Mouse (Mus musculus): ENCODE measurements around the gene Cisd3. TPM values are rescaled to one million over a fixed set of nuclear protein-coding genes. Genes with fewer than 3 reads are reported as not detected.

Cisd3 gene
- polyA plus RNA-seq, 1 experiment from 2014 or later = 14.7 TPM

DNA sequence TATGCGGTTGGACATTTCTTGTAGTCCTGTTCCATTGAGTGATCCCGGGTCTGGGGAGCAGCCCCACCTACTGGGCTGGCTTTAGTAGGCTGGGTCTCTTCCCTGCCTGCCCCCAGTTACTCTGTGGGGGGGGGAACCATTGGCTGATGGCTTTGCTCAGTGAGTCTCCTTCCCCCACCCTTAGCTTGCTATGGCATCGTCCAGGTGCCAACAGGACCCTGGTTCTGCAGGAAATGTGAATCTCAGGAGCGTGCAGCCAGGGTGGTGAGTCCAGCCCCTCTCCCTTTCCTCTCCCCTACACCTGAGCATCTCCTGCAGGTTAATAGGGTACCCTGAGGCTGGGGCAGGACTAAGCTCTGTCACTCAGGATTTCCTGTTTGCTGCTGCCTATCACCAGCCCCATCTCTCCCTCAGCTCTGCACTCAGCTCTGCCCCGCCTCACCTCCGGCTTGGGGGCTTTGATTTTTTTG lies 20.8 kb upstream of the Cisd3 start:
- Histone ChIP-seq H3K4me3 (no peak overlapping the region), H3K4me1 (peaks cover 56% of the 10 kb centered on the region), H3K9me3 (replicated peaks) (no peaks in the 10 kb centered on the region), H3K4me2 (peak overlapping the region; percentile 77), H3K27ac (no peak overlapping the region), H3K36me3 (peaks cover 21% of the 10 kb centered on the region), H3K9ac (no peak overlapping the region), H3K27me3 (replicated peaks) (peaks cover 93% of the 10 kb centered on the region)
- no peak for ATAC-seq
- 18% methylated on average over 6 of the region's 6 CpGs for WGBS (ENCODE audit: insufficient replicate concordance)

DNA sequence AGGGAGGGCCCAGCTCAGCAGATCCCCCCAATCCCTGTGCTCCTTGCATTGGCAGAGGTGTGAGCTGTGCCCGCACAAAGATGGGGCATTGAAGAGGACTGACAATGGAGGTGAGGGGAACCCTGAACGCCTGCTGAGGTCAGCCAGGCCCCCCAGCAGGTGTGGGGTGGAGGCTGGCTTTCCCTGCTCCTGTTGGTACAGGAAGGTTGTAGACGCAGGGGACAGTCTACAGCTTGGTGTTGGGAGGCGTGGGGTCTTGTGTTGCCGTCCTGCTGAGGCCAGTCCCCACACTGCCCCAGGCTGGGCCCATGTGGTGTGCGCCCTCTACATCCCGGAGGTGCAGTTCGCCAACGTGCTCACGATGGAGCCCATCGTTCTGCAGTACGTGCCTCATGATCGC lies 20.2 kb upstream of the Cisd3 start:
- ATAC-seq = no peak
- no peak overlapping the region for H3K27ac ChIP-seq
- no peak overlapping the region for H3K4me2 ChIP-seq
- H3K4me1 ChIP-seq = peaks cover 58% of the 10 kb centered on the region
- no peak overlapping the region for H3K4me3 ChIP-seq
- peaks cover 22% of the 10 kb centered on the region for H3K36me3 ChIP-seq
- no peak overlapping the region for H3K9ac ChIP-seq
- no peaks in the 10 kb centered on the region for H3K9me3 ChIP-seq (replicated peaks)
- 85% methylated on average over 13 of the region's 13 CpGs for whole genome bisulfite sequencing (ENCODE audit: insufficient replicate concordance)
- H3K27me3 ChIP-seq (replicated peaks) = peaks cover 87% of the 10 kb centered on the region

DNA sequence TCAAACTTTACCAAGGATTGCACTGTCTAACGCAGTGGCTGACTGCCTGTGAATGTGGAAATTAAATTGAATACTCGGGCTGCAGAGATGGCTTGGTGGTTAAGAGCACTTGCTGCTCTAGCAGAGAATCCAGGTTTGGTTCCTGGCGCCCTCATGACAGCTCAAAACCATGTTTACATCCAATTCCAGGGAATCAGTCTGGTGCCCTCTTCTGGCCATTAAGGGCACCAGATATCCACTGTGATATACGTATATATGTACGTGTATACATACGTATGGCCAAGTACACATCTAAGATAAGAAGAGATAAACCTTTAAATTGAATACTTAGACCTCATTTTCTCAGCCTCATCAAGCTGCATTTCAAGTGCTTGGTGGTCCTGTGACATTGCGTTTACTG lies 19.4 kb upstream of the Cisd3 start:
- no peak overlapping the region for H3K4me2 ChIP-seq
- ATAC-seq = no peak
- no peak overlapping the region for H3K9ac ChIP-seq
- H3K36me3 ChIP-seq = peaks cover 30% of the 10 kb centered on the region
- H3K4me3 ChIP-seq = no peak overlapping the region
- peaks cover 85% of the 10 kb centered on the region for H3K27me3 ChIP-seq (replicated peaks)
- H3K4me1 ChIP-seq = peaks cover 56% of the 10 kb centered on the region
- H3K9me3 ChIP-seq (replicated peaks) = no peaks in the 10 kb centered on the region
- no peak overlapping the region for H3K27ac ChIP-seq
- 77% methylated on average over 7 of the region's 7 CpGs for WGBS (ENCODE audit: insufficient replicate concordance)

DNA sequence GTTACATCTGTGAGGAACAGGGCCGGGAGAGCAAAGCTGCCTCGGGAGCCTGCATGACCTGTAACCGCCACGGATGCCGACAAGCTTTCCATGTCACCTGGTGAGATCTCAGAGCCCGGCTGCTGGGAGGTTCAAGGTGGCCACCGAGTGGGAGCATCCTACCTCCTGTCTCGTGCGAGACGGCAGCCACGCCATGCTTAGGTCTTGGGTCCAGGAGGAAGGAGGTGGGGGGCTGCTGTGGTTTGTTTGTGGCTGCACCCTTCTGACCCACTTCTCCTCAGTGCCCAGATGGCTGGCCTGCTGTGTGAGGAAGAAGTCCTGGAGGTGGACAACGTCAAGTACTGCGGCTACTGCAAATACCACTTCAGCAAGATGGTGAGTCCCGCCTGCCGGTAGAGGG lies 18.8 kb upstream of the Cisd3 start:
- Histone ChIP-seq H3K9ac (no peak overlapping the region), H3K27ac (no peak overlapping the region), H3K36me3 (peaks cover 33% of the 10 kb centered on the region), H3K4me3 (no peak overlapping the region), H3K27me3 (replicated peaks) (peaks cover 84% of the 10 kb centered on the region), H3K4me2 (no peak overlapping the region), H3K9me3 (replicated peaks) (no peaks in the 10 kb centered on the region), H3K4me1 (peaks cover 51% of the 10 kb centered on the region)
- WGBS (ENCODE audit: insufficient replicate concordance) = 69% methylated on average over 15 of the region's 15 CpGs
- ATAC-seq = no peak

DNA sequence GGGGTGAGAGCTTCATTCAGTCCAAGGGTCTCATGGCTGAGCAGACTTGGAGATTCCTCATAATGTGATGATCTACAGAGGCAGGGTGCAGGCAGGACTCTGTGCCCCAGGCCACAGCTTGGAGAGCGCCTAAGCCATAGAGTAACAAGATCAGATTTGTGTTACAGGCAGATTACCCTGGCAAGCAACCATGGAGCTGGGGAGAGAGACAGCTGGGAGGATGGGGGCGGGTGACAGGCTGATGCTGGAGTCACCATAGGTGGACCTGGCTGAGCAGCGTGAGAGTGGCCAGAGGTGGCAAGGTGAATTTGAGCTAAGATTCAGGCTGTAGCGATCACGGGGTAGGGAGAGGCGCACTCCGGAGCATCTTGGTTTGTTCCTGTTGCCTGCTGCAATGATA lies 17.5 kb upstream of the Cisd3 start:
- ATAC-seq = no peak
- H3K36me3 ChIP-seq = peaks cover 40% of the 10 kb centered on the region
- H3K4me3 ChIP-seq = no peak overlapping the region
- 82% methylated on average over 7 of the region's 7 CpGs for WGBS (ENCODE audit: insufficient replicate concordance)
- peaks cover 75% of the 10 kb centered on the region for H3K27me3 ChIP-seq (replicated peaks)
- H3K9me3 ChIP-seq (replicated peaks) = no peaks in the 10 kb centered on the region
- H3K4me2 ChIP-seq = no peak overlapping the region
- H3K4me1 ChIP-seq = peaks cover 40% of the 10 kb centered on the region
- no peak overlapping the region for H3K9ac ChIP-seq
- no peak overlapping the region for H3K27ac ChIP-seq

DNA sequence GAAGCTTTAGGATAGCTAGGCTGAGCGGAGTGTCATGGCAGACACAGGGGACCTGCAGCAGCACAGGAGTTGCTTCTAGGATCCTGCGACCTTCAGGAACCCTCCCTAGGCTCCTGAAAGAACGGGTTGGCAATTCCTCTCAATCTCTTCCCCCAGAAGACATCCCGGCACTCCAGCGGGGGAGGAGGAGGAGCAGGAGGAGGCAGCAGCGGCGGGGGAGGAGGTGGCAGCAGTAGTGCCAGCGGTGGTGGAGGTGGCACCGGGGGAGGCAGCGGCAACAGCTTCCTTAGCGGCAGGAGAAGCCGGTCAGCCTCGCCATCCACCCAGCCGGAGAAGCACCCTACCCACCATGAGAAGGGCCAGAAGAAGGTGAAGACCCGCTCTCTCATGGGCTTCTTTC lies 16.4 kb upstream of the Cisd3 start:
- Histone ChIP-seq H3K9ac (no peak overlapping the region), H3K9me3 (replicated peaks) (no peaks in the 10 kb centered on the region), H3K27me3 (replicated peaks) (peaks cover 64% of the 10 kb centered on the region), H3K36me3 (peaks cover 50% of the 10 kb centered on the region), H3K4me2 (no peak overlapping the region), H3K4me3 (no peak overlapping the region), H3K4me1 (peaks cover 31% of the 10 kb centered on the region), H3K27ac (no peak overlapping the region)
- WGBS (ENCODE audit: insufficient replicate concordance) = 67% methylated on average over 15 of the region's 15 CpGs
- no peak for ATAC-seq

DNA sequence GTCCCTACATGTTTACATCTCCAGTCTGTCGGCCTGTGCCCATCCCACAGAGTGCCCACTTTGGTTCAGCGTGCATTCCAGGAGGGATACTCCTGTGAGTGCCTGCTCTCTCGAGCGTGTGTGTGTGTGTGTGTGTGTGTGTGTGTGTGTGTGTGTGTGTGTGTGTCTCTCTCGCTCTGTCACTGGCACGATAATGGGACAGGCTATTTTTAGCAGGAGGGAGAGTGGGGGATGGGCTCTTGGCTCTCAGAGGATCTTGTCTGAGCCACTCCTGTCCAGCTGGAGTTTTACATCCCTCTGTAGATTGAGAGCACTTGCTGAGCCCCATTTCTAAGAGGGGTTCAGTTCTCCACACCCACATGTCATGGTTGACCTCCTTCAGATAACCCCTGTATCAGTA lies 15.8 kb upstream of the Cisd3 start:
- Histone ChIP-seq H3K4me2 (no peak overlapping the region), H3K36me3 (peaks cover 56% of the 10 kb centered on the region), H3K9me3 (replicated peaks) (no peaks in the 10 kb centered on the region), H3K4me1 (peaks cover 25% of the 10 kb centered on the region), H3K9ac (no peak overlapping the region), H3K27me3 (replicated peaks) (peaks cover 59% of the 10 kb centered on the region), H3K27ac (no peak overlapping the region), H3K4me3 (no peak overlapping the region)
- no peak for ATAC-seq
- WGBS (ENCODE audit: insufficient replicate concordance) = 24% methylated on average over 6 of the region's 6 CpGs

DNA sequence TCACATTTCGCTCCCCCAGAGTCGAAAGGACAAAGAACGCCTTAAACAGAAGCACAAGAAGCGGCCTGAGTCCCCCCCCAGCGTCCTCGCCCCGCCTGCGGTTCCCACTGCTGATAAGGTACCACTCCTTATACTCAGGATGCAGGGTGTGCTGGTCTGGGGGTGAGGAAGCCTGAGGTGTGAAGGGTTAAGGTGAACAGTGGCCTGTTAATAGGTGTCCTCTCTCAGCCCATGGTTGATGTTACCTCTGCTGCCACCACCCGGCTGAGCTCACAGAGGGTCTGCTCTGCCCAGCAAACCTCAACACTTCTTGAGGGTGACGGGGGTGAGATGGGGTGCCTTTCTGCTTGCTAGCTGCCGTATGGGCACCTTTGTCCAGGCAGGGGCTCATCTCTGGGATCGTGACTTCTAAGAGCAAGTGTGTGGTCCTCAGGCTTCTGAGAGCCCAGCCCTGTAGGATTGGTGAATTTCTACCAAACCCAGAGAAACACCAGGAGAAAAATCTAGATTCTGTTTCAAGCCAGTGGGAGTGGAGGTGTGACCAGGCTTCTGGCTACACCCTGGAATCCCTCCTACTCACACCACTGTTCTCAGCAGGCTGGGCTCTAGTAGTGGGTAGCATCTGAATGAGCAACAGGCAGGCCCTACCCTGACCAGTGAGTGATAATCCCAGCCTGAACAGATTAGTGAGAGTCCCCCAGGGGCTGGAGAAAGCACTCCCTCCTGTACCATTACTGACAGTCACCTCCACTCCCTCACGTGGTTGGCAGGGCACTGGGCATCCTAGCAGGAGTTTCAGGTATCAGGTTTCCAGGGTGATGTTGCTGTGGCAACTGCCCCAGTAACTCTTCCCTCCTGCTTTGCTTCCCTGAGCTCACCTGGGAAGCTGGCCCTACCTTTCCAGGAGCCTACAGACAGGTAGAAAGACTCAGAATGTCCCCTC lies 15.1 kb upstream of the Cisd3 start:
- no peak overlapping the region for H3K27ac ChIP-seq
- peaks cover 52% of the 10 kb centered on the region for H3K27me3 ChIP-seq (replicated peaks)
- no peak overlapping the region for H3K4me2 ChIP-seq
- H3K9ac ChIP-seq = no peak overlapping the region
- H3K36me3 ChIP-seq = peaks cover 54% of the 10 kb centered on the region
- WGBS (ENCODE audit: insufficient replicate concordance) = 37% methylated on average over 13 of the region's 13 CpGs
- H3K9me3 ChIP-seq (replicated peaks) = no peaks in the 10 kb centered on the region
- 0 out of 2 replicates have a peak, but pooled peaks have one; percentile 17 for ATAC-seq
- no peak overlapping the region for H3K4me3 ChIP-seq
- H3K4me1 ChIP-seq = peaks cover 22% of the 10 kb centered on the region

DNA sequence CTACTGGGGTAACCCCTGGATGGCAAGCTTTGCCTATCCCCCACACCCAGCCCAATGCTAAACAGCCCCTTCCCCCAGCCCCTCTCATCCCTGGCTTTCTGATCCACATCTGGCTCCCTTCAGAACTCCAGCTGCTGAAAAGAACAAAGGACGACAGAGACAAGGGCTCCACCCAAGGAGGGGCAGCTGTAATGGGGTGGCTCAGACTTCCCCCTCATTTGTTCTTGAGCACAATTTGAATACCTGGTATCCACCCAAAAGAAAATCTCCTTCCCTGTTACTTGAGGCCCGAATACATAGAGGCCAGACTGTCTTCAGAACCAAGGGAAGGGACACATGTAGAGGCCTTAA lies 14.5 kb upstream of the Cisd3 start:
- no peak for ATAC-seq
- H3K9ac ChIP-seq = no peak overlapping the region
- H3K9me3 ChIP-seq (replicated peaks) = no peaks in the 10 kb centered on the region
- H3K4me2 ChIP-seq = no peak overlapping the region
- no peak overlapping the region for H3K4me3 ChIP-seq
- H3K4me1 ChIP-seq = peaks cover 22% of the 10 kb centered on the region
- no peak overlapping the region for H3K27ac ChIP-seq
- peaks cover 49% of the 10 kb centered on the region for H3K27me3 ChIP-seq (replicated peaks)
- H3K36me3 ChIP-seq = peaks cover 48% of the 10 kb centered on the region
- WGBS (ENCODE audit: insufficient replicate concordance) = 35% methylated on average over 2 of the region's 2 CpGs

DNA sequence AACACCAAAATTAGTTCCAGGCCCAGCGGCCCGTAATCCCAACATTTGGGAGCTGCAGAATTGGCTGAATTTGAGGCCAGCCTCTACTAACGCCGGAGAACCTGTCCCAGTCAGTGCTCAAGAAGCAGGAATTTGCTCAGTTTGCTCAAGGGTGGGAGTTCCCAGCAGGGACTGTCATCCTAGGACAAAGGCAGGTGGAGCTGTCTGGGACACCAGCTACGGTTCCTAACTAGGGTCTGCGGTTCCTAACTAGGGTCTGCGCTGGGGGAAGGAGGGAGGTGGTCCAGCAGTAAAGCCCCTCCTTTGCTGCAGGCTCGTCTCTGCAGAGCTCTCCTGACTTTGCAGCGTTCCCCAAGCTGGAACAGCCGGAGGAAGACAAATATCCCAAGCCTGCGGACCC lies 12.5 kb upstream of the Cisd3 start:
- Histone ChIP-seq H3K36me3 (peaks cover 50% of the 10 kb centered on the region), H3K4me3 (no peak overlapping the region), H3K4me2 (no peak overlapping the region), H3K9me3 (replicated peaks) (no peaks in the 10 kb centered on the region), H3K4me1 (peaks cover 22% of the 10 kb centered on the region), H3K9ac (no peak overlapping the region), H3K27me3 (replicated peaks) (peaks cover 42% of the 10 kb centered on the region), H3K27ac (no peak overlapping the region)
- no peak for ATAC-seq
- 84% methylated on average over 11 of the region's 11 CpGs for WGBS (ENCODE audit: insufficient replicate concordance)

DNA sequence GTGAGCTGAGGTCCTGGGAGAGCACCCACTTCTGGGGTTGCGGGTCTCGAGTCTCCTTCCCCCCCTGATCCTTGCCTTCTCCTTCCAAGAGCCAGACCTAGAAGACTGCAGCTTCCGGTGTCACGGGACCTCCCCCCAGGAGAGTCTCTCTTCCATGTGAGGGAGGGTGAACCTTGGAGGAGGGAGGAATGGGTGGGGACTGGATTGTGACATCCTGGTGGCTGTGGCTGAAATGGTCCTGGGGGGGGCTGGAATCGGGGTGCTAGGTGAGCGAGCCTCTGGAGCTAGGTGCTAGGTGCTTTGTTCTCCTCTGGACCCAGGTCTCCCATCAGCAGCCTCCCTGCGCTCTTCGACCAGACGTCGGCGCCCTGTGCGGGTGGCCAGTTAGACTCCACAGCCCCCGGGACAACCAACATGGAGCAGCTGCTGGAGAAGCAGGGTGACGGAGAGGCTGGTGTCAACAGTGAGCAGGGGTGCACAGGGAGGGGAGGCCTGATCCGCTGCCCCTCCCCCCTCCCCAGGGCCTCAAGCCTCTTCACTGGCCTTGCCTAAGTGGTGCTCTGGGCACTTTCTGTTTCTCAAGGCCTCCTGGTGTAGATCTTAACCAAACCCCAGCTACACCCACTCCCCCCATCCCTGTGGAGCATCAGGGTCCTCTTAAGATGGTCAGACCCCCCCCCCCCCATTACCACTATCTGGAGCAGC lies 9.4 kb upstream of the Cisd3 start:
- no peak overlapping the region for H3K4me2 ChIP-seq
- WGBS (ENCODE audit: insufficient replicate concordance) = 78% methylated on average over 15 of the region's 15 CpGs

DNA sequence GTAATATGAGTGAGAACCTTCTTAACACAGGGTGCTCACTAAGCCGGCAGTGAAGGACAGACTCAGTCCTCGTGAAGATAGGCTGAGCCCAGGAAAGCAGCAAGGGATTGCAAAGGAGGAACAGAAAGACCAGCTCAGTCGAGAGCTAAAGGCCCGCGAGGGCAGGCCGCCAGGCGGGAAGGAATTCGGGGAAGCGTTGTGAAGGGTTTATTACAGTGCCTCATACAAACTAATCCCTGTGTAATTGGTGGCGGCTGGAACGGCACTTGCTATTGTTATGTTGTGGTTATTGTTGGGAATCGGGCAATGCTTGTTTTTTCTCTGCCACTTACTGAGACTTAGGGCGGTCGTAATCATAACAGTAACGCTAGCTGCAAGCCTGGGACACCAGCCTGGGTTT lies 8.2 kb upstream of the Cisd3 start:
- Histone ChIP-seq H3K36me3 (peaks cover 40% of the 10 kb centered on the region), H3K4me3 (no peak overlapping the region), H3K9me3 (replicated peaks) (no peaks in the 10 kb centered on the region), H3K27me3 (replicated peaks) (0 out of 2 replicates have a peak, but pooled peaks cover 9% of the 10 kb centered on the region), H3K9ac (no peak overlapping the region), H3K4me2 (no peak overlapping the region), H3K4me1 (no peaks in the 10 kb centered on the region), H3K27ac (no peak overlapping the region)
- WGBS (ENCODE audit: insufficient replicate concordance) = 77% methylated on average over 15 of the region's 15 CpGs
- no peak for ATAC-seq

More for the DNA sequence above, 9.4 kb upstream of the Cisd3 start:
- ATAC-seq = no peak
- H3K27ac ChIP-seq = no peak overlapping the region
- H3K4me3 ChIP-seq = no peak overlapping the region
- no peaks in the 10 kb centered on the region for H3K9me3 ChIP-seq (replicated peaks)
- H3K9ac ChIP-seq = no peak overlapping the region
- H3K4me1 ChIP-seq = no peaks in the 10 kb centered on the region
- 0 out of 2 replicates have a peak, but pooled peaks cover 19% of the 10 kb centered on the region for H3K27me3 ChIP-seq (replicated peaks)
- H3K36me3 ChIP-seq = peaks cover 46% of the 10 kb centered on the region

Data from liver, embryonic 12.5 days (tissue).